Mouse (Mus musculus) midbrain, postnatal 0 days (tissue): ENCODE measurements around the gene Ripply2. TPM values are rescaled to one million over a fixed set of nuclear protein-coding genes. Genes with fewer than 3 reads are reported as not detected.

Experiments used
- ATAC-seq: fragments of 200-750 bp; cut with Nextera tagmentation; 2 replicates; pipeline ENCODE4 v1.8.0; 2017; ENCODE audit warnings: moderate number of reproducible peaks, mild to moderate bottlenecking, moderate TSS enrichment, moderate library complexity; ENCODE audit not compliant: low FRiP score
- DNase-seq: peaks from one replicate; pipeline ENCODE4 v3.0.0-alpha.2; 2015; ENCODE audit warnings: low spot score
- H3K27ac ChIP-seq: fragments of 300-500 bp; sonication (generic); 2 replicates; pipeline ENCODE4 v1.5.1; 2014; ENCODE audit warnings: low read depth, mild to moderate bottlenecking, low read length, mixed read lengths
- H3K27me3 ChIP-seq: fragments of 300-500 bp; sonication (generic); 2 replicates; pipeline ENCODE4 v1.6.1; 2014; ENCODE audit warnings: low read length, control low read depth, mixed read lengths; ENCODE audit not compliant: insufficient read depth
- H3K36me3 ChIP-seq: fragments of 300-500 bp; sonication (generic); 2 replicates; pipeline ENCODE4 v1.6.1; 2014; ENCODE audit warnings: low read length, control low read depth, mixed read lengths; ENCODE audit not compliant: insufficient read depth
- H3K4me1 ChIP-seq: fragments of 300-500 bp; sonication (generic); 2 replicates; pipeline ENCODE4 v1.6.1; 2014; ENCODE audit warnings: mild to moderate bottlenecking, control low read depth, antibody characterized with exemption, low read length, mixed read lengths; ENCODE audit not compliant: insufficient read depth
- H3K4me2 ChIP-seq: fragments of 300-500 bp; sonication (generic); 2 replicates; pipeline ENCODE4 v1.6.1; 2014; ENCODE audit warnings: low read depth, mild to moderate bottlenecking, low read length, mixed read lengths; ENCODE audit not compliant: poor library complexity, severe bottlenecking
- H3K4me3 ChIP-seq: fragments of 300-500 bp; sonication (generic); 2 replicates; pipeline ENCODE4 v1.5.1; 2014; ENCODE audit warnings: low read depth, mild to moderate bottlenecking, low read length, moderate library complexity
- H3K9ac ChIP-seq: fragments of 300-500 bp; sonication (generic); replicated peaks from 2 replicates; pipeline ENCODE4 v1.6.1; 2014; ENCODE audit warnings: mild to moderate bottlenecking, low read length, moderate library complexity, mixed read lengths; ENCODE audit not compliant: poor library complexity, severe bottlenecking
- H3K9me3 ChIP-seq: fragments of 300-500 bp; sonication (generic); 2 replicates; pipeline ENCODE4 v1.6.1; 2016; ENCODE audit warnings: low read length, control low read depth
- CTCF ChIP-seq: IDR thresholded peaks from 2 replicates; pipeline ENCODE4 v1.5.1; 2016; ENCODE audit warnings: antibody characterized with exemption, mild to moderate bottlenecking
- WGBS: fragments of 180-500 bp; shearing (Covaris S2); extraction: QIAGEN DNeasy Blood & Tissue Kit; methylation state at CpG from one replicate; pipeline ENCODE4 v1.1.7; 2014; 5-methylcytosine and 5-hydroxymethylcytosine counted together
- polyA plus RNA-seq: library from polyadenylated mRNA; unstranded; fragments of >200 nt; fragmentation: Nextera tagmentation; extraction: Ambion mirVana; gene quantifications from 2 replicates; pipeline ENCODE4 v1.2.1, GENCODE M21; 2015
- total RNA-seq: library from RNA; depleted of rRNA; stranded (reverse); fragments of >200 nt; gene quantifications from 2 replicates; pipeline ENCODE4 v1.2.3, GENCODE M21; 2014

Ripply2 gene
- total and polyA plus RNA-seq, 2 experiments from 2014 or later: 3.5 to 17.1 TPM

DNA sequence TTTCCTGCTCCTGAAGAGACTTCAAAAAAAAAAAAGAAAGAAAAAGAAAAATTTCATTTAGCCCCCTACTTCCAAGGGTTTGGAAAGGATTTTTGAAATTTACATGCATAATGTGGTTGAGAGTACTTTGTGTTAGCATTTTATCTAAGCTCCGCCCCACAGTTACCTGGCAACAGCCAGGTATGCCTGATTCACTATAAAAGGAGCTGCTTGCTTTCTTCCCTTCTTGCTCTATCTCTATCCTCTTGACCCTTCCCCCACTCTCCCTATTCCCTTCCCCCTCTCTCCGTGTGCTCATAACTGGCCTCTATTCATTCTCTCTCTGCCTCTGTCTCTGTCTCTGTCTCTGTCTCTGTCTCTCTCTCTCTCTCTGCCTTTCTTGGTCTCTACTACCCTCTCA lies 34.4 kb upstream of the Ripply2 start:
- TF ChIP-seq CTCF: no peak
- no peak overlapping the region for H3K27ac ChIP-seq
- 47% methylated on average over 2 of the region's 2 CpGs for WGBS
- no peak overlapping the region for H3K4me2 ChIP-seq
- H3K36me3 ChIP-seq: no peaks in the 10 kb centered on the region
- no peak overlapping the region for H3K4me3 ChIP-seq
- DNase-seq (no peak), ATAC-seq (peak; percentile 57; the same call in 1 of the 2 replicates)
- no peak overlapping the region for H3K9ac ChIP-seq
- no peaks in the 10 kb centered on the region for H3K27me3 ChIP-seq
- no peaks in the 10 kb centered on the region for H3K9me3 ChIP-seq
- H3K4me1 ChIP-seq: no peaks in the 10 kb centered on the region; the same call in 1 of the 2 replicates

DNA sequence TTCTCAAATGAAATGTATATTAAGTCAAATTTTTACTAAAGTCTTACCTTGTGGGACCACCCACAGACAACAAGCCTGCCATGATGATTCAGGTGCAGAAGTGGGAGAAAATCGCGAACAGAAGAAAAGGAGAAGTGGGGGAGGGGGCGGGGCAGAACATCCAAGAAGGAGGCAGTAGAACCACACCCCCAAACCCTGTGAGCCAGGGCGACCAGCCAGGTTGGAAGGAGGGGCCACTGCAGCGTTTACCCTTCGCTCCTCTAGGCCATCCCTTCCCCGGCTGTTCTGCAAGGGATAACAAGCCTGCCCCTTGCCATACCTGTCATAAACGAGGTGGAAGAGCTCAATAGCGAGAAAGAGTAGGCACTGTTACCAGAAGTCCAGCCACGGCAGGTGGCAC lies 33.8 kb upstream of the Ripply2 start:
- Histone ChIP-seq H3K4me2 (no peak overlapping the region), H3K9me3 (no peaks in the 10 kb centered on the region), H3K36me3 (no peaks in the 10 kb centered on the region), H3K27ac (no peak overlapping the region), H3K27me3 (no peaks in the 10 kb centered on the region), H3K4me3 (no peak overlapping the region), H3K9ac (no peak overlapping the region), H3K4me1 (no peaks in the 10 kb centered on the region; the same call in 1 of the 2 replicates)
- ATAC-seq: no peak
- no peak for DNase-seq
- WGBS: 20% methylated on average over 10 of the region's 10 CpGs
- no peak for TF ChIP-seq CTCF

- no peak overlapping the region for H3K4me2 ChIP-seq
Measured at GRCm38 (mm10) chr9:86984583-86984982, 30.8 kb upstream of the Ripply2 start.

GRCm38 (mm10) chr9:86985105-86985504 lies 30.2 kb upstream of the Ripply2 start:
- no peaks in the 10 kb centered on the region for H3K9me3 ChIP-seq
- 74% methylated on average over 6 of the region's 6 CpGs for WGBS
- no peak overlapping the region for H3K4me2 ChIP-seq
- no peak overlapping the region for H3K4me3 ChIP-seq
- H3K36me3 ChIP-seq: no peaks in the 10 kb centered on the region
- no peak overlapping the region for H3K9ac ChIP-seq
- no peak for TF ChIP-seq CTCF
- H3K27me3 ChIP-seq: no peaks in the 10 kb centered on the region
- no peaks in the 10 kb centered on the region; the same call in 1 of the 2 replicates for H3K4me1 ChIP-seq
- ATAC-seq: no peak
- H3K27ac ChIP-seq: no peak overlapping the region
- no peak for DNase-seq

More at GRCm38 (mm10) chr9:86984583-86984982, 30.8 kb upstream of the Ripply2 start:
- Histone ChIP-seq H3K9ac (no peak overlapping the region), H3K4me1 (no peaks in the 10 kb centered on the region; the same call in 1 of the 2 replicates), H3K36me3 (no peaks in the 10 kb centered on the region), H3K27me3 (no peaks in the 10 kb centered on the region), H3K27ac (no peak overlapping the region), H3K9me3 (no peaks in the 10 kb centered on the region), H3K4me3 (no peak overlapping the region)
- no peak for DNase-seq
- no peak for TF ChIP-seq CTCF
- 84% methylated on average over 3 of the region's 3 CpGs for WGBS
- no peak for ATAC-seq

DNA sequence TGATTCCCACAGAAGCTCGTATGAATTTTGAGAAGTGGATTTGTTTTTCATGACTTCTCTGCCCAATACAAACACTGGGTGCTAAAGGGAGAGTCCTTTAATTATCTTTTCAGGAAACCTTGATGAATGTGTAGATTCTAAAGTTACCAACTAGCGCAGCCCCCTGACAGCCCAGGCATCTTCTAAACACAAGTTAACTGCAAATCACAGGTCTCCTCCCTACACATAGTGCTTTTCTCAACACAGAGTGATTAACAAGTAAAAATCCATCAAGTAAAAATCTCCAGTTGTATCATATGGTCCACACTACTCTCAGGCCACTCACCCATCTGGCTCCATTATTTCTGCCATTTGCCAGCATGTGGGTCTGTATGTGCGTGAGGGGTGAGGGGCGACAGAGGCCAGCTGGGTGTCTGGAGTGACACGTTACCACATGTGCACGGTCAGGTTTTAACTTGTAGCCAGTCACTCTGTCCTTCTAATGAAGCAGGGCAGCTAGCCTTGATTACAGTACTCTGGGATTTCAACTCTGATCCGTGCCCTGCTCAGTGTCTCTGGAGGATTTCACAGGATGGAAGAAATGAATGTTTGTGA lies 28.5 kb upstream of the Ripply2 start:
- WGBS: 72% methylated on average over 7 of the region's 7 CpGs
- H3K4me3 ChIP-seq: no peak overlapping the region
- H3K4me2 ChIP-seq: no peak overlapping the region
- H3K4me1 ChIP-seq: no peaks in the 10 kb centered on the region
- DNase-seq: no peak
- no peaks in the 10 kb centered on the region for H3K9me3 ChIP-seq
- no peaks in the 10 kb centered on the region for H3K36me3 ChIP-seq
- no peak for TF ChIP-seq CTCF
- no peak for ATAC-seq
- no peaks in the 10 kb centered on the region for H3K27me3 ChIP-seq
- no peak overlapping the region for H3K27ac ChIP-seq
- H3K9ac ChIP-seq: no peak overlapping the region

DNA sequence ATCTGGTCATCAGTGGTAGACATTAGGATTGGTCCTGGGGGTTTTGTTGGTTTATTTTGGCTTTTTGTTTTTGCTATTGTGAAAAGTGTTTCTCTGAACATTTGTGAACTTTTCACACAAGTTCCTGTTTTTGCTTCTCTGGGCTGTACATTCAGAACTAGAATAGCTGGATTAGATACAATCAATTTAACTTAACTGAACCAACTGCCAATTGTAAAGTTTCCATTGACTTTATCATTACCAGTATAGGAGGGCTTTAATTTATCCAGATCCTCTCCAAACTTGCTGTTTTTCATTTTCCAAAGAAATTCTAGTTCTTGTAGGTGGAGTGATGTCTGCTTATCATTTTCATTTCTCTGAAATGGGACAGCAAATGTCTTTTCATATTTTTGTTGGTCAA lies 25.5 kb upstream of the Ripply2 start:
- no peak for TF ChIP-seq CTCF
- Histone ChIP-seq H3K27me3 (no peaks in the 10 kb centered on the region), H3K27ac (no peak overlapping the region), H3K4me2 (no peak overlapping the region), H3K9me3 (no peaks in the 10 kb centered on the region), H3K9ac (no peak overlapping the region), H3K4me1 (no peaks in the 10 kb centered on the region), H3K4me3 (no peak overlapping the region), H3K36me3 (no peaks in the 10 kb centered on the region)
- no peak for DNase-seq
- no peak for ATAC-seq
